Mouse (Mus musculus): Measurements from ENCODE around the gene Ppm1h. TPM values are rescaled to one million over a fixed set of nuclear protein-coding genes. Genes with fewer than 3 reads are reported as not detected.

The Ppm1h gene
- polyA plus RNA-seq, 1 experiment from 2014 or later = 22.2 TPM

DNA sequence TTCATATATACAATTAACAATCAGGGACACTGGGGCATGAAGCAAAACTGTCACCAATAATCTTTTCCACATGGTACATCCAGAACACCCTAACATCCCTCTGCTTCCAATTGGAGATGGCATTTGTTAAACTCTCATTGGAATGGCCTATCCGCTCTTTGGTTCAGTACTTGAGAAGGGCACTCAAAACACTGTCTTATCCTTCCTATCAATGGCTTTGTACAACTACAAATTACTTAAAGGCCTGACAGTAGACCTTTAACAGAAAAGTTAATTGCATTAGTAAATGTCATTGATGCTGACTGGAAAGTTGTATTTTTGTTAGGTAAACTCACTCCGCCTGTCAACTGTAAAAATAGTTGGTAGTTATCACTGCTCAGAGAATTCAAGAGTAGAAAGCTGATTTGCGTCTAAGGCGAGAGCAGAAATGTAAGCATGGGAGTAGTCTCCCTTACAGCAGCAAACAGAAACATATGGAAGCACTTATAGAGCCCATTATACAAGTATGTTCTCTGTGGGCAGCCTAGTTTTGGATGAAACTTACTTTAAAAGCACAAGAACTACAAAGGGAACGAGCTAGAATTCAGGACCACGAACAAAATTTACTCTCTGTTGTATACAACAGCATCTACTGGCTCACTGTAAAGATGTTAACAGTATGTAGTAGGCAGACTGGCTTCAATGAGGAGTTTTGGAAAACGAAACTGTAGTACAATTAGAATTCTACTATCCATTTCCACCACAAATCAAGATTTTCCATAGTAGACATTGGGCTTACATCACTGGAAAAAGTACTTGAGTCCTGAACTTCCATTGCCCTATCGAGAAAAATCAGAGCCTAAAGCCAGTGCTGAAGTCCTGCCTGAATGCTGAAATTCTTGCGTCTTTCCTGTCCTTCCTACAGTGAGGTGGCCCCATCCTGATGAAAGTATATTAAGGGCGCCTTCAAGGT lies 305.3 kb downstream of the Ppm1h start:
- H3K27ac ChIP-seq (ENCODE audit: low read depth, low read length) = peak overlapping the region; percentile 100; the same call in 1 of the 2 replicates
- H3K27me3 ChIP-seq (ENCODE audit: control insufficient read depth, insufficient read depth, low read length) = no peaks in the 10 kb centered on the region
- no peaks in the 10 kb centered on the region for H3K9me3 ChIP-seq (ENCODE audit: control insufficient read depth, low read length)
- 44% methylated on average over 10 of the region's 10 CpGs for WGBS
- peak overlapping the region; percentile 99 for H3K9ac ChIP-seq (ENCODE audit: low read depth, low read length)
- peak overlapping the region; percentile 97 for H3K4me3 ChIP-seq (ENCODE audit: low read length)
- H3K36me3 ChIP-seq (ENCODE audit: control insufficient read depth, insufficient read depth, low read length) = peaks cover 14% of the 10 kb centered on the region; the same call in 1 of the 2 replicates
- H3K4me1 ChIP-seq (ENCODE audit: control insufficient read depth, insufficient read depth, low read length) = peaks cover 20% of the 10 kb centered on the region
- H3K4me2 ChIP-seq (replicated peaks; ENCODE audit: low read depth, low read length) = peak overlapping the region; percentile 55
- no peak for ATAC-seq (ENCODE audit: low FRiP score, low TSS enrichment)

DNA sequence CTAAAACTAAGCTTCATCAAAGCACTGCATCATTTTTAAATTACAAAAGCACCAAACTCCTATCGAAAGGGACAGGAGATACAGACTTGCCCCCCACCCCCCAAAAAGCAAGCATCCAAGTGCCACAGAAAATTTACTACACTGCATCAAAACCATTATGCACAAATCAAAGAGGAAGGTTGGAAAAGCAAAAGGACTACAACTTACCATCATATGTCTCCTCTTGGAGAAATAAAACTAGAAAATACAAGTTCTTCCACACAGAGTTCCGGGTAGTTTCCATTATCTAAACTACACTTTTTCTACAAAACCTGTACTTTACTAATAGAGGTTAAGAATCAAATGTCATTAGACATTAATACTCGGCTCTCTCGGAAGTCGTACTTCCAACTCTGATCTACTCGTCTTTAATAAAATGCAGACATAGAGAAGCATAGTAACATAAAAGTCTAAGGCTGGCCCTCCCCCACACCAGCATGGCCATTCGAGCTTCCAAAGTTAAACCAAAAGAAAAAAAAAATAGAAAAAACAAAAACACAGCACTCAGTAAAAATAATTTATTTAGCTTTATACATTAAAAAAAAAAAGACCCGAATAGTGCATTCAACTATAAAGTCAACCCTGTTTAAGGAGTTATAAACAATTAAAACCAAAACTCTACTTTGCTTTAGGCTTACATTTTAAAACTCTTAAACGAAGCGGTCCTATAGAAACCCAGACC lies 306.1 kb downstream of the Ppm1h start:
- WGBS = 1% methylated on average over 10 of the region's 10 CpGs
- no peak for ATAC-seq (ENCODE audit: low FRiP score, low TSS enrichment)
- H3K9ac ChIP-seq (ENCODE audit: low read depth, low read length) = peak overlapping the region; percentile 99

DNA sequence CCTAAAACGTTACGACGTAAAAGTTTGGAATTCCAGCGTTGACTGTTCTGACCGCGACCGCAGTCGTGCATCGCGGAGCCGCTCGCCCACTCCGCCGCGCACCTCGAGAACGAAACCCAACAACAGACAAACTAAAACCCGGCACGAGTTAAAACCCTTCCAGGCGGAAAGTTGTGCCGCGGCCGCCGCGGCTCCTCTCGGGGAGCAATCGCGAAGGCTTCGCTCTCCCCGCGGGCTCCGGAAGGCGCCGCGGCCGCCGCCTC lies 306.6 kb downstream of the Ppm1h start:
- H3K9me3 ChIP-seq (ENCODE audit: control insufficient read depth, low read length) = no peaks in the 10 kb centered on the region
- peaks cover 14% of the 10 kb centered on the region; the same call in 1 of the 2 replicates for H3K36me3 ChIP-seq (ENCODE audit: control insufficient read depth, insufficient read depth, low read length)
- H3K9ac ChIP-seq (ENCODE audit: low read depth, low read length) = peak overlapping the region; percentile 99
- ATAC-seq (ENCODE audit: low FRiP score, low TSS enrichment) = no peak
- H3K4me2 ChIP-seq (replicated peaks; ENCODE audit: low read depth, low read length) = peak overlapping the region; percentile 55
- H3K27me3 ChIP-seq (ENCODE audit: control insufficient read depth, insufficient read depth, low read length) = no peaks in the 10 kb centered on the region
- under 1% methylated on average over 32 of the region's 37 CpGs for WGBS
- peak overlapping the region; percentile 100 for H3K27ac ChIP-seq (ENCODE audit: low read depth, low read length)
- H3K4me3 ChIP-seq (ENCODE audit: low read length) = peak overlapping the region; percentile 97
- H3K4me1 ChIP-seq (ENCODE audit: control insufficient read depth, insufficient read depth, low read length) = peaks cover 20% of the 10 kb centered on the region

More for the DNA sequence above, 306.1 kb downstream of the Ppm1h start:
- Histone ChIP-seq H3K9me3 (ENCODE audit: control insufficient read depth, low read length) (no peaks in the 10 kb centered on the region), H3K4me3 (ENCODE audit: low read length) (peak overlapping the region; percentile 97), H3K27me3 (ENCODE audit: control insufficient read depth, insufficient read depth, low read length) (no peaks in the 10 kb centered on the region), H3K4me1 (ENCODE audit: control insufficient read depth, insufficient read depth, low read length) (peaks cover 20% of the 10 kb centered on the region), H3K27ac (ENCODE audit: low read depth, low read length) (peak overlapping the region; percentile 100), H3K4me2 (replicated peaks; ENCODE audit: low read depth, low read length) (peak overlapping the region; percentile 55), H3K36me3 (ENCODE audit: control insufficient read depth, insufficient read depth, low read length) (peaks cover 14% of the 10 kb centered on the region; the same call in 1 of the 2 replicates)

DNA sequence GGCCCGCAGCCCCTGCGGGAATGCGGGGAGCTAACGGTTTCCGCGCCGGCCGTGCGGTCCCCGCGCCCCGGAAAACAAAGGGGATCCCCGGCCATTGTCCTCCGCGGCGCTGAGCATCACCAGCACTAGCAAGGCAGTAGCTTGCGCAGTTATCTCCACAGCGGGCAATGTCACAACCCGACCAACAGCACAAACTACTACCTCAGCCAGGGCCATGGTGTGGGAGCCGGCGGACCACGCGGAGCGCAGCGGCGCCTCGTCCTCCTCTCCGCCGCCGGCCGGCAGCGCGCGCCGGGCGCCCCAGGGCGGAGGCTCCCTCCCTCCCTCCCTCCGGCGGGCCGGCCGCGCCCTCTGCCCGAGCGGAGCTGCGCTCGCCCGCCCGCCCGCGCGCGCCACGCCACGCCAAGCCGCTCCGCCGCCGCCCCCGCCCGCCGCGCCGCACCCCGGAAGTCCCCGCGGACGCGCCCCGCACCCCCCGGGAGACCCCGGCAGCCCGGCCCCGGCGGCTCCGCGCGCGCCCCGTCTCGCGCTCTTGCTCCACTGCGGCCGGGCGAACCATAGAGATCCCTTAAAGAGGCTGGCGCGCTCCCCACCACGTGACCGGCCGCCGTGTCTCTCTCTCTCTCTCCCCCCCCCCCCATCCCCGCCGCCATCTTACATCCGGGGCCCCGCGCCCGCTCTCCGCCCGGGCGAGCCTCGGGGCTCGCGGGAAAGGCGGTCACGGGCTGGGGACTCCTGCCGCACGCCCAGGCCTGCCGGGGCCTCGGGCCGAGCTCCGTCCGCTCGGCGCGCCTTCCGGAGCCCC lies 307.2 kb downstream of the Ppm1h start:
- Histone ChIP-seq H3K9ac (ENCODE audit: low read depth, low read length) (peak overlapping the region; percentile 99), H3K27ac (ENCODE audit: low read depth, low read length) (peak overlapping the region; percentile 100), H3K4me2 (replicated peaks; ENCODE audit: low read depth, low read length) (peak overlapping the region; percentile 55), H3K9me3 (ENCODE audit: control insufficient read depth, low read length) (no peaks in the 10 kb centered on the region), H3K4me1 (ENCODE audit: control insufficient read depth, insufficient read depth, low read length) (peaks cover 20% of the 10 kb centered on the region), H3K36me3 (ENCODE audit: control insufficient read depth, insufficient read depth, low read length) (peaks cover 14% of the 10 kb centered on the region), H3K4me3 (ENCODE audit: low read length) (peak overlapping the region; percentile 97), H3K27me3 (ENCODE audit: control insufficient read depth, insufficient read depth, low read length) (no peaks in the 10 kb centered on the region)
- under 1% methylated on average over 39 of the region's 115 CpGs for WGBS
- peak; percentile 93 for ATAC-seq (ENCODE audit: low FRiP score, low TSS enrichment)

DNA sequence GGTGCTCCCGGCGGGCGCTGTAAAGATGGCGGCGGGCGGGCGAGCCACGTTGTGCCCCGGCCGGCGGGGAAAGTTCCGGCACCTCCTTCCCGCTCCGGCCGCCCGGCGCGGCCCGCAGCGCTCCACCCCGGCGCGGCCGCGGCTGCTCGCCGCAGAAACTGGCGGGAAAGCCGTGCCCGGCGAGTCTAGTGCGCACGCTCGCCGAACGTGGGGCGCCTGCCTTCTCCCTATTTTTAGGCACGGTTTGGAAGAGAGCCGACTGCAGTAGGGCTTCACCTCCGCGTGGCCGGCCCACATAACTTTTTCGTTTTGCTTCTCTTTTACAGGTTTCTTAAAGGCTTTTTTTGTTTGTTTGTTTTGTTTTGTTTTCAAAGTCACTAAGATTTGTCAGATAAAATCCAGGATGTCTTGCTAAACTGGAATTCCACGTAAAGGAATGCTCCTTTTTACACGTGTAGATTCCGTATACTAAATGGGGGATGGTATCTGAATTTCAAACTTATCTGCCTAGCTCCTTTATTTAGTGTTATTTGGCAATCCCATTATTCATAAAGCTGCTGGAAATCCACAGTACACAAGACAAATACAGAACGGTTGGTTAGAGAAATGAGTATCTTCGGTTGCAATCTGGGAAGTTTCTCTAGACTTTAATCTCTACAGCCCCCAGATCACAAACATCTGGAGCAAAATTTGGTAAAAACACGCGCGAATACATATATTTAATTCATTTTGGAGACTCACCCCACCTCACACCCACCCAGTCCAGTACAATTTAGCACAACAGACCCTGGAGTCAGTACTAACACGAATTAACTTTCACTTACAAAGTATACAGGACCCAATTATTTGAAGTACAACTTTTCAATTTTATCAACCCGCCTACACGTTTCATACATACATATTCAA lies 308.0 kb downstream of the Ppm1h start:
- Histone ChIP-seq H3K4me2 (replicated peaks; ENCODE audit: low read depth, low read length) (peak overlapping the region; percentile 55), H3K9me3 (ENCODE audit: control insufficient read depth, low read length) (no peaks in the 10 kb centered on the region), H3K4me3 (ENCODE audit: low read length) (peak overlapping the region; percentile 97), H3K4me1 (ENCODE audit: control insufficient read depth, insufficient read depth, low read length) (peaks cover 20% of the 10 kb centered on the region), H3K9ac (ENCODE audit: low read depth, low read length) (peak overlapping the region; percentile 99), H3K27me3 (ENCODE audit: control insufficient read depth, insufficient read depth, low read length) (no peaks in the 10 kb centered on the region), H3K27ac (ENCODE audit: low read depth, low read length) (peak overlapping the region; percentile 100), H3K36me3 (ENCODE audit: control insufficient read depth, insufficient read depth, low read length) (peaks cover 12% of the 10 kb centered on the region)
- 10% methylated on average over 50 of the region's 54 CpGs for WGBS
- peak; percentile 86 for ATAC-seq (ENCODE audit: low FRiP score, low TSS enrichment)

DNA sequence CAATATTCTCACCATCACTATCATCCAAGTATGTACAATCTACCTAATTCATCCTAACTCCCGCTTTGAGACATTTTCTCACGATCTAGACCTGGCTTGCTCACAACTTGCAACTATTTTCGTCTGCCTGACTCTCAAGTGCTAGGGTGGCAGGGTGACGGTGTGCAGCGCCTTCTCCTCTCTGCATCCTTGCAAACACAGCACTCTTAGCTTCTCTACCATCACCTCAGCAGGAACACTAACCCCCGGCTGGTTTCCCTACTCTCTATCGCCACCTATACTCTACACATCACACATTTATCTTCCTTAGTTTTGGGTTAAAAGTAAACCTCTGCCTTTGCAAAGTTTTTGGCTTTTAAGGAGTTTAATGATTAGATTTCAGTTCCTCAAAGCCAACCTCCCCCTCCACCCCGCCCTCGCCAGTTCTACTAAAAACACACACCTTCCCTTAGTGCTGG lies 309.1 kb downstream of the Ppm1h start:
- Histone ChIP-seq H3K27me3 (ENCODE audit: control insufficient read depth, insufficient read depth, low read length) (no peaks in the 10 kb centered on the region), H3K36me3 (ENCODE audit: control insufficient read depth, insufficient read depth, low read length) (peaks cover 10% of the 10 kb centered on the region), H3K4me2 (replicated peaks; ENCODE audit: low read depth, low read length) (no peak overlapping the region; the same call in 1 of the 2 replicates), H3K9ac (ENCODE audit: low read depth, low read length) (0 out of 2 replicates have a peak overlapping the region, but pooled peaks have one; percentile 18), H3K4me3 (ENCODE audit: low read length) (no peak overlapping the region), H3K4me1 (ENCODE audit: control insufficient read depth, insufficient read depth, low read length) (peaks cover 20% of the 10 kb centered on the region), H3K27ac (ENCODE audit: low read depth, low read length) (no peak overlapping the region), H3K9me3 (ENCODE audit: control insufficient read depth, low read length) (no peaks in the 10 kb centered on the region)
- ATAC-seq (ENCODE audit: low FRiP score, low TSS enrichment) = no peak
- 15% methylated on average over 9 of the region's 9 CpGs for WGBS

DNA sequence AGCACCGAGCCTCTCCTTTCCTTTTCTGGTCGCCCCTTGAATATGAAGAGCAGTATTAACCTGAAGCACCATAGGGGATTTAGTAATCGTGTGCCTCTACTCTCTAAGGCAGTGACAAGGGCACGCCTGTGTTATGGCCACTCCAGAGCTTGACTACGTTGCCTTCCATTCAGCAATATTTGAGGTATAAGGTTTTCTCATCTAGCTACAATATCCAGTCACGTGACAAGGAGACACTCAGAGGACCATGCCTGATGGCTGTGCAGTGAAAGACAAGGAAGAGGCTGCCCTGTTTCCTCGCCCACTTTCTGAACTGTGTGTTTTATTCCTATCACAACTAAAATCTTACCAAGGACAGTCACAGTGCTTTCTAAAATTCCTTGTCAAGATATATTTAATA lies 309.8 kb downstream of the Ppm1h start:
- H3K9ac ChIP-seq (ENCODE audit: low read depth, low read length) = 0 out of 2 replicates have a peak overlapping the region, but pooled peaks have one; percentile 18
- WGBS = 81% methylated on average over 7 of the region's 7 CpGs
- no peaks in the 10 kb centered on the region for H3K9me3 ChIP-seq (ENCODE audit: control insufficient read depth, low read length)
- H3K4me3 ChIP-seq (ENCODE audit: low read length) = no peak overlapping the region
- H3K27ac ChIP-seq (ENCODE audit: low read depth, low read length) = no peak overlapping the region
- no peak overlapping the region for H3K4me2 ChIP-seq (replicated peaks; ENCODE audit: low read depth, low read length)
- no peak for ATAC-seq (ENCODE audit: low FRiP score, low TSS enrichment)
- no peaks in the 10 kb centered on the region for H3K27me3 ChIP-seq (ENCODE audit: control insufficient read depth, insufficient read depth, low read length)
- H3K4me1 ChIP-seq (ENCODE audit: control insufficient read depth, insufficient read depth, low read length) = peaks cover 15% of the 10 kb centered on the region
- peaks cover 10% of the 10 kb centered on the region for H3K36me3 ChIP-seq (ENCODE audit: control insufficient read depth, insufficient read depth, low read length)

DNA sequence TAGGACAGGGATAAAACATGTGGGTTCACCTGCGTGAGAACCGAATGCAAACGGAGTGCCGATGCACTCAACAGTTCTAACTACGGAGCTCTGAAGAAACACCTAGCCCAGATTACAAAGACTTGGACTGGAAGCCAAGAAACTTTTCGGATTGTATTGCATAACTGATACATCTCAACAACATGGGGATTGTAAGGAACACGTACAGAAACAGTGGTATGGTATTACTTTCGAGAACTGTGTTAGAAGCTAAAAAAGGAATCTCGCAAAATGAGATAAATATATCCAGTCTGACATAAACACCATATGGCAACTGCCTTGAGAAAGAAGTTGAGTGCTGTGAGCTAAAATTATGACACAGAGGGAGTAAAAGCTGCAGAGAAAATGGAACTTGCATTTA lies 311.4 kb downstream of the Ppm1h start:
- no peak for ATAC-seq (ENCODE audit: low FRiP score, low TSS enrichment)
- Histone ChIP-seq H3K4me3 (ENCODE audit: low read length) (no peak overlapping the region), H3K9ac (ENCODE audit: low read depth, low read length) (no peak overlapping the region), H3K36me3 (ENCODE audit: control insufficient read depth, insufficient read depth, low read length) (peaks cover 16% of the 10 kb centered on the region), H3K27me3 (ENCODE audit: control insufficient read depth, insufficient read depth, low read length) (no peaks in the 10 kb centered on the region), H3K9me3 (ENCODE audit: control insufficient read depth, low read length) (no peaks in the 10 kb centered on the region), H3K4me1 (ENCODE audit: control insufficient read depth, insufficient read depth, low read length) (peaks cover 20% of the 10 kb centered on the region), H3K4me2 (replicated peaks; ENCODE audit: low read depth, low read length) (no peak overlapping the region), H3K27ac (ENCODE audit: low read depth, low read length) (no peak overlapping the region)
- 95% methylated on average over 9 of the region's 9 CpGs for WGBS
